Mouse (Mus musculus): ENCODE measurements around the gene Rrad. TPM values are rescaled to one million over a fixed set of nuclear protein-coding genes. Genes with fewer than 3 reads are reported as not detected.
A peak's percentile ranks its signal among the peaks of the same experiment; 100 is the strongest.
"Not testable (repeated sequence)": the region's sequence is repeated elsewhere in the genome, so short reads cannot be mapped to it uniquely, and the experiment has no call there.

Gene Rrad
- polyA plus RNA-seq (2015; fragmentation: Nextera tagmentation; extraction: Ambion mirVana) = 3.1 and 4.0 TPM in 2 replicates

GRCm38 (mm10) chr8:104630981-104631663 lies at the start of gene Rrad:
Gene Rrad (minus strand): TSS chr8:104631327.
- H3K9me3 ChIP-seq = no peaks in the 10 kb centered on the region
- peak within 1 kb of the TSS; percentile 38 for H3K4me3 ChIP-seq
- peaks cover 18% of the 10 kb centered on the region for H3K4me1 ChIP-seq (replicated peaks)
- peak within 1 kb of the TSS; percentile 60 for H3K4me2 ChIP-seq
- peaks cover 38% of the 10 kb centered on the region for H3K27me3 ChIP-seq
- WGBS = under 1% methylated on average over 25 of the region's 28 CpGs
- peak; percentile 34 for ATAC-seq (ENCODE audit: low FRiP score)
- H3K27ac ChIP-seq = no peak within 1 kb of the TSS
- peaks cover 14% of the 10 kb centered on the region for H3K36me3 ChIP-seq
- H3K9ac ChIP-seq = peak within 1 kb of the TSS; percentile 61

DNA sequence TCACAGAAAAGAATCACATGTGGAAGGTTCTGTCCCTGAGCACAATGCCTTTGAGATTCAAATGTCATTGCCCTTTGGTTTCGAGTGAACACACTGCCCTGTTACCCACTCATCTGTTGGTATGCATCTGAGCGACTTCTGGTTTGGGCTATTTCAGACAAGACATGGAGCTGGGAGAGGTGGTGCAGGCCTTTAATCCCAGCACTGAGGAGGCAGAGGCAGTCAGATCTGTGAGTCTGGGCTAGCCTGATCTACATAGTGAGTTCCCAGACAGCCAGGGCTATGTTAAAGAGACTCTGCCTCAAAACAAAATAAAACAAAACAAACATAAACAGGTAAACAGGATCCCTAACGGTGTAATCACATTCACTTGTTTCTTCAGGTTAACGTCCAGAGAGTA lies 24.5 kb upstream of the Rrad start:
- Histone ChIP-seq H3K9me3 (no peaks in the 10 kb centered on the region), H3K27ac (no peak overlapping the region), H3K4me3 (no peak overlapping the region), H3K27me3 (peaks cover 6% of the 10 kb centered on the region; the same call in 1 of the 2 replicates), H3K9ac (no peak overlapping the region), H3K4me2 (no peak overlapping the region), H3K4me1 (replicated peaks) (no peaks in the 10 kb centered on the region), H3K36me3 (no peaks in the 10 kb centered on the region)
- 79% methylated on average over 4 of the region's 4 CpGs for WGBS
- ATAC-seq (ENCODE audit: low FRiP score) = 0 out of 2 replicates have a peak, but pooled peaks have one; percentile 21

DNA sequence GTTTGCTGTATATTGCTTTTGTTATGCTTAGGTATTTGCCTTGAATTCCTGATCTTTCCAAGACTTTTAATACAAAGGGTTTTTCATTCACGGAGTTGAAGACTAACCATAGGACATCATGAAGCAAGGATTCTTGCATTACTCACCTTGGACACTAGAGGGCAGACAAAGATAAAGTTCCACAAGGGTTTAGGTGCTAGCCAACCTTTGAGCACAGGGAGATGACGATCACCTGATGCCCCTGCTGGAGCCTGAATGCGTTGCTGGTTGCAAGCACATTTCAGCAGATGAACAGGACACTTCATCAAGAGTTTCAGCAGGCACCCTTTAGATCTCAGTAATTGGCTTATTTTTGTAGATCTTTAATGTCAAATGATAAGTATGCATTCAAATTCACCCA lies 23.9 kb upstream of the Rrad start:
- Histone ChIP-seq H3K9ac (no peak overlapping the region), H3K4me2 (no peak overlapping the region), H3K4me3 (no peak overlapping the region), H3K27me3 (peaks cover 6% of the 10 kb centered on the region; the same call in 1 of the 2 replicates), H3K4me1 (replicated peaks) (no peaks in the 10 kb centered on the region), H3K36me3 (no peaks in the 10 kb centered on the region), H3K27ac (no peak overlapping the region), H3K9me3 (no peaks in the 10 kb centered on the region)
- 3% methylated on average over 3 of the region's 3 CpGs for WGBS
- ATAC-seq (ENCODE audit: low FRiP score) = peak; percentile 85

- H3K4me1 ChIP-seq (replicated peaks) = peaks cover 23% of the 10 kb centered on the region
- not testable (repeated sequence) for ATAC-seq (ENCODE audit: low FRiP score); H3K36me3 ChIP-seq; H3K27ac ChIP-seq; H3K9me3 ChIP-seq; H3K4me2 ChIP-seq; H3K9ac ChIP-seq; H3K4me3 ChIP-seq; H3K27me3 ChIP-seq
- 76% methylated on average over 3 of the region's 3 CpGs for WGBS
Observed at GRCm38 (mm10) chr8:104644187-104644586, 13.1 kb upstream of the Rrad start.

GRCm38 (mm10) chr8:104642324-104642654 lies 11.2 kb upstream of the Rrad start:
- Histone ChIP-seq H3K4me2 (peak overlapping the region; percentile 95), H3K9me3 (no peaks in the 10 kb centered on the region), H3K4me3 (peak overlapping the region; percentile 83), H3K4me1 (replicated peaks) (peaks cover 23% of the 10 kb centered on the region), H3K27ac (peak overlapping the region; percentile 83), H3K27me3 (no peaks in the 10 kb centered on the region), H3K9ac (peak overlapping the region; percentile 87), H3K36me3 (peaks cover 20% of the 10 kb centered on the region)
- 76% methylated on average over 6 of the region's 6 CpGs for whole genome bisulfite sequencing
- ATAC-seq (ENCODE audit: low FRiP score) = peak; percentile 55

DNA sequence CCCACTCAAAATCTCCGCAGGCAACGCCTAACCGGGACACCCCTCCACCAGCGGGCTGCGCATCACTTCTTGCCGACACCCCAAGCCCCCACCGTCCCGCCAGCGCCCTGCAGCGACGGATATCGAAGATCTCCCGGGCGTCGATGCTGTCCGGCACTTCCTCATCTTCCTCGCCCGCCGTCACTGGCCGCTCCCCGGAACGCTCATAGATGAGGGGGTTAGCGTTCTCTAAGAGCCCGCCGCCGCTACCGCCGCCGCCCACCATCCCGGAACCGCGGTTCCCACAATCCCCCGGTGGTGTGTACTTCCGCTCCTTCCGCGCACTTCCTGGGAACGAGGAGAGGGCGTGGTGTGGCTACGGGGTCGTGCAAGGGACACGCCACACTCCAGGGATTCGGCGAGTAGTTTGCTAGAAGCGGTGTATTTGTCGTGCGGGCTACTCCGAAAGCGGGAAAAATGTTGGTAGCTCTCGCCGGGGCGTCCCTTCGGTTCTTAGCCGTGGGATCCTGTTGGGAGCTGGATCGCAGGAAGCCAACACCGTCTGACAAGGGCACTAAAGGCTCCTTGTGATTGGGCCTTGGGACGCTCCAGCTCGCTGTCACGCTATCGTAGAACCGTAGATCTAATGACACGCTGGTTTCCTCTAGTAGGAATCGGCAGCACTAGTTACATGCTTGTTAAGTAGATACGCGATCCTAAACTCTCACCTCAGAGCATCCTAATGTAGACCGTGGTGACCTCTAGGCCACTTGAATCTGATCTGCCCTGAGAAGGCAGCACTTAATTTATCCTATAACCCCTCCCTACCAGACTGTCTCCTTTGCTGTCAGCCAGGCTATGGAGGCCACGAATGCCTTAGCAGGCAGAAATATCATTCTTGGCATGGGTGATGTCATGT lies 10.5 kb upstream of the Rrad start, which contains the start of gene Ciao2b:
Gene Ciao2b (minus strand): TSS at position 540 of the 898 bp plus-strand sequence.
- Histone ChIP-seq H3K4me1 (replicated peaks) (peaks cover 23% of the 10 kb centered on the region), H3K9ac (peak within 1 kb of the TSS; percentile 87), H3K4me3 (peak within 1 kb of the TSS; percentile 83), H3K4me2 (peak within 1 kb of the TSS; percentile 95), H3K36me3 (peaks cover 26% of the 10 kb centered on the region), H3K9me3 (no peaks in the 10 kb centered on the region), H3K27me3 (no peaks in the 10 kb centered on the region), H3K27ac (peak within 1 kb of the TSS; percentile 83)
- ATAC-seq (ENCODE audit: low FRiP score) = peak; percentile 96
- under 1% methylated on average over 66 of the region's 66 CpGs for WGBS

DNA sequence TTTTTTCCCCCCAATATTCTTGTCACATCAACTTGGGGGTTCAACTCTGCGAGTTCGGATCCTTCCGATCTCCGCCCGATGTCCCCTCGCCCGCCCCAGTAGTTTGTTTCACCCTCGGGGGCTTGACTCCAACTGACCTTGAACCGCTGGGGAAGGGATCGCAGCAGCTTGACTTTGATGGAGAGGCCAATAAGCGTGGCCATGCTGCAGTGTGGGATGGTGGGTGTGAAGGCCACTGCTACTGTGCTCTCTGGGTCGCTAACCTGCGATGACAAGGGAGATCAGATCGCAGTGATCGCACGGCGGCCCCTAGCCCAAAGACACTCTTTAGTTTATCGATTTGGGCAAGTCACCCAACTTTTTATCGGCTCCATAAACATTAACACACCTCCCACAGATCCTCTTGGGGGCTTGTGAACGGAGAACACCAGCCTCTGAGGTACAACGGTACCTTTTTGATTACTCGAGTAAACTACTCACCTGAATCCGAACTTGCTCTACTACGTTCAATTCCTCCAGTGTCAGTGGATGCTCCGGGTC lies 9.8 kb upstream of the Rrad start:
- peak overlapping the region; percentile 95 for H3K4me2 ChIP-seq
- H3K27me3 ChIP-seq = no peaks in the 10 kb centered on the region
- H3K27ac ChIP-seq = no peak overlapping the region
- 10% methylated on average over 25 of the region's 25 CpGs for WGBS
- peak overlapping the region; percentile 83 for H3K4me3 ChIP-seq
- ATAC-seq (ENCODE audit: low FRiP score) = peak; percentile 11; the same call in 1 of the 2 replicates
- peaks cover 31% of the 10 kb centered on the region for H3K36me3 ChIP-seq
- peaks cover 23% of the 10 kb centered on the region for H3K4me1 ChIP-seq (replicated peaks)
- H3K9me3 ChIP-seq = no peaks in the 10 kb centered on the region
- H3K9ac ChIP-seq = peak overlapping the region; percentile 87

DNA sequence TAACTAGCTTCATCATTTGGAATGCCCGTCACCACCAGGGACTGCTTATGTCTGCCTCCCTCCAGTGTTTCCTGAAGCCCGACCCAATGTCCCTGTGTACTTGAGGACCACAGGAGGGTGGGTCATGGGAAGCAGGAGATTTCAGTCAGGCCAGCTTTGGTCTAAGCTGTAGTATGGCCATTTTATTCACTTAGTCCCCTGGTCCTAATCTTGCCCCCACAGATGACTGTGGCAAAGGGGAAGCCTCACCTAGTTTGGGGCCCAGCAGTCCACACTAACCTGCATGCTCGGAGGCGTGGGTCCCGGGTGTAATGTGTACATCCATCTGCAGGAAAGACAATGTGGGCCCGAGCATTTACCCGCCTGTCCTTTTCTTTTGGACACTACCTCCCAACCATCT lies 9.1 kb upstream of the Rrad start:
- Histone ChIP-seq H3K4me2 (peak overlapping the region; percentile 95), H3K27ac (no peak overlapping the region), H3K9me3 (no peaks in the 10 kb centered on the region), H3K27me3 (no peaks in the 10 kb centered on the region), H3K36me3 (peaks cover 38% of the 10 kb centered on the region), H3K4me3 (peak overlapping the region; percentile 83), H3K9ac (peak overlapping the region; percentile 87), H3K4me1 (replicated peaks) (peaks cover 23% of the 10 kb centered on the region)
- WGBS = 90% methylated on average over 7 of the region's 7 CpGs
- ATAC-seq (ENCODE audit: low FRiP score) = no peak

- no peak for ATAC-seq (ENCODE audit: low FRiP score)
- Histone ChIP-seq H3K27ac (no peak overlapping the region), H3K27me3 (no peaks in the 10 kb centered on the region), H3K9me3 (no peaks in the 10 kb centered on the region), H3K4me1 (replicated peaks) (peaks cover 26% of the 10 kb centered on the region), H3K36me3 (peaks cover 43% of the 10 kb centered on the region), H3K4me2 (no peak overlapping the region), H3K9ac (no peak overlapping the region), H3K4me3 (no peak overlapping the region)
- 92% methylated on average over 6 of the region's 6 CpGs for WGBS
Observed at GRCm38 (mm10) chr8:104638010-104638409, 6.9 kb upstream of the Rrad start.

DNA sequence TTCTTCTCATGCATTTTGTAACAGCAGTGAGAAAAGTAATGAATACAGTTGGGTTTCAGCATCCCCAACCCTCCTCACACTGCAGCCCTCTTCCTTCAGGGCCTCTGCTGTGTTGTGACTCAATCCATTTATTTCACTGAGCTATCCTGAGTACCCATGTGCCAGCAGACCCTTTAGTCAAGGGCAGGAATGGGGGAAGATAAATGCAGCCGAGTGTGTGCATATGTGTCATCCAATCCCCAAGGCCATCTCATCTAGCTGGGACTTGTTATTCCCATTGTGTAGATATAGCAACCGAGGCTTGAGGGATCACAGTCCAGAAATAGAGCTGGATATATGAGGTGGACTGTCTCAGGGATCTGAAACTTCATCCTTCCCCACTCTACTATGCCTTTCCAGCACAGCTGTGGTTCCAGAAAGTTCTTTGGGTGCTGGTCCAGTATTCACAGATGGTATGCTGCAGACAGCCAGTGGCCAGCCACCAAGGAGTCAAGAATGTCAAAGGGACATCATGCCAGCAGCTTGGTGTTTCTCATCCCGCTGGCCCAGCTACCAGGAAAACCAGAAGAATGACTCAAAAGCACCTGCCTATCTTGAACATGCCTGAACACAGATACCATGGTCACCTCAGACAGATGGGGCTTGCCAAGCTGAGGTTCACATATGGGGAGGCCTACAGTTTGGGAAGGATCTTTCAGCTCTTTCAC lies 4.0 kb upstream of the Rrad start:
- Histone ChIP-seq H3K36me3 (peaks cover 43% of the 10 kb centered on the region), H3K9me3 (no peaks in the 10 kb centered on the region), H3K9ac (no peak overlapping the region), H3K27me3 (peaks cover 20% of the 10 kb centered on the region), H3K4me3 (no peak overlapping the region), H3K4me1 (replicated peaks) (peaks cover 21% of the 10 kb centered on the region), H3K27ac (no peak overlapping the region), H3K4me2 (no peak overlapping the region)
- 98% methylated on average over 3 of the region's 3 CpGs for WGBS
- no peak for ATAC-seq (ENCODE audit: low FRiP score)

- ATAC-seq (ENCODE audit: low FRiP score) = no peak
- no peaks in the 10 kb centered on the region for H3K9me3 ChIP-seq
- H3K36me3 ChIP-seq = peaks cover 27% of the 10 kb centered on the region
- no peak overlapping the region for H3K27ac ChIP-seq
- peaks cover 37% of the 10 kb centered on the region for H3K27me3 ChIP-seq
- whole genome bisulfite sequencing = 78% methylated on average over 9 of the region's 9 CpGs
- H3K4me1 ChIP-seq (replicated peaks) = peaks cover 18% of the 10 kb centered on the region
- H3K4me3 ChIP-seq = no peak overlapping the region
- no peak overlapping the region for H3K4me2 ChIP-seq
- no peak overlapping the region for H3K9ac ChIP-seq
Observed at GRCm38 (mm10) chr8:104633156-104633744, 2.1 kb upstream of the Rrad start.

All from hindbrain, embryonic 13.5 days (tissue).